Mouse (Mus musculus): ENCODE results near the gene Pex16. TPM values are rescaled to one million over a fixed set of nuclear protein-coding genes. Genes with fewer than 3 reads are reported as not detected.

Pex16 gene
- polyA plus RNA-seq, 1 experiment = 21.0 TPM

- no peaks in the 10 kb centered on the region for H3K27me3 ChIP-seq (ENCODE audit: control insufficient read depth, insufficient read depth, insufficient read length)
- TF ChIP-seq MYOD1 (IDR thresholded peaks at IDR 0.05; ENCODE audit: control insufficient read depth, insufficient read length, low read depth) = no peak
- no peak for TF ChIP-seq USF1 (IDR thresholded peaks at IDR 0.05; ENCODE audit: low read depth)
- no peak for TF ChIP-seq CEBPB (IDR thresholded peaks at IDR 0.05; ENCODE audit: low read depth)
- TF ChIP-seq MAX (IDR thresholded peaks at IDR 0.05) = no peak
- no peak for TF ChIP-seq MYOG (IDR thresholded peaks at IDR 0.05; ENCODE audit: control insufficient read depth, extremely low read depth, insufficient read length)
- no peak for TF ChIP-seq CTCF (IDR thresholded peaks at IDR 0.05; ENCODE audit: control insufficient read depth, insufficient read depth, insufficient read length)
- TF ChIP-seq FOSL1 (IDR thresholded peaks at IDR 0.05; ENCODE audit: insufficient read depth, low read length, poor library complexity, severe bottlenecking) = no peak
- no peaks in the 10 kb centered on the region for H3K79me3 ChIP-seq (ENCODE audit: low read depth)
- H3K79me2 ChIP-seq (ENCODE audit: control insufficient read depth, insufficient read depth) = no peaks in the 10 kb centered on the region
- no peak overlapping the region for H3K4me3 ChIP-seq (ENCODE audit: insufficient read depth, poor library complexity, severe bottlenecking)
- H3ac ChIP-seq (ENCODE audit: control insufficient read depth, insufficient read length, low read depth) = no peak overlapping the region
- H3K36me3 ChIP-seq (ENCODE audit: control insufficient read depth, insufficient read depth) = peaks cover 12% of the 10 kb centered on the region
Measured at GRCm38 (mm10) chr2:92360893-92361292, 13.6 kb upstream of the Pex16 start.

GRCm38 (mm10) chr2:92361795-92362194 is 12.7 kb upstream of the Pex16 start:
- no peak overlapping the region for H3K4me3 ChIP-seq (ENCODE audit: insufficient read depth, poor library complexity, severe bottlenecking)
- no peaks in the 10 kb centered on the region for H3K27me3 ChIP-seq (ENCODE audit: control insufficient read depth, insufficient read depth, insufficient read length)
- no peak overlapping the region for H3ac ChIP-seq (ENCODE audit: control insufficient read depth, insufficient read length, low read depth)
- no peaks in the 10 kb centered on the region for H3K79me2 ChIP-seq (ENCODE audit: control insufficient read depth, insufficient read depth)
- TF ChIP-seq MYOD1 (IDR thresholded peaks at IDR 0.05; ENCODE audit: control insufficient read depth, insufficient read length, low read depth) = no peak
- TF ChIP-seq USF1 (IDR thresholded peaks at IDR 0.05; ENCODE audit: low read depth) = no peak
- no peak for TF ChIP-seq CEBPB (IDR thresholded peaks at IDR 0.05; ENCODE audit: low read depth)
- TF ChIP-seq CTCF (IDR thresholded peaks at IDR 0.05; ENCODE audit: control insufficient read depth, insufficient read depth, insufficient read length) = no peak
- no peak for TF ChIP-seq MAX (IDR thresholded peaks at IDR 0.05)
- no peak for TF ChIP-seq MYOG (IDR thresholded peaks at IDR 0.05; ENCODE audit: control insufficient read depth, extremely low read depth, insufficient read length)
- no peak for TF ChIP-seq FOSL1 (IDR thresholded peaks at IDR 0.05; ENCODE audit: insufficient read depth, low read length, poor library complexity, severe bottlenecking)
- no peaks in the 10 kb centered on the region for H3K79me3 ChIP-seq (ENCODE audit: low read depth)
- H3K36me3 ChIP-seq (ENCODE audit: control insufficient read depth, insufficient read depth) = peaks cover 9% of the 10 kb centered on the region

GRCm38 (mm10) chr2:92362571-92363228 is 11.8 kb upstream of the Pex16 start:
- H3K27me3 ChIP-seq (ENCODE audit: control insufficient read depth, insufficient read depth, insufficient read length) = no peaks in the 10 kb centered on the region
- no peak for TF ChIP-seq MYOG (IDR thresholded peaks at IDR 0.05; ENCODE audit: control insufficient read depth, extremely low read depth, insufficient read length)
- no peak for TF ChIP-seq MYOD1 (IDR thresholded peaks at IDR 0.05; ENCODE audit: control insufficient read depth, insufficient read length, low read depth)
- no peak for TF ChIP-seq CTCF (IDR thresholded peaks at IDR 0.05; ENCODE audit: control insufficient read depth, insufficient read depth, insufficient read length)
- no peak for TF ChIP-seq USF1 (IDR thresholded peaks at IDR 0.05; ENCODE audit: low read depth)
- no peak for TF ChIP-seq MAX (IDR thresholded peaks at IDR 0.05)
- TF ChIP-seq CEBPB (IDR thresholded peaks at IDR 0.05; ENCODE audit: low read depth) = no peak
- no peak for TF ChIP-seq FOSL1 (IDR thresholded peaks at IDR 0.05; ENCODE audit: insufficient read depth, low read length, poor library complexity, severe bottlenecking)
- H3K36me3 ChIP-seq (ENCODE audit: control insufficient read depth, insufficient read depth) = peaks cover 5% of the 10 kb centered on the region
- no peak overlapping the region for H3ac ChIP-seq (ENCODE audit: control insufficient read depth, insufficient read length, low read depth)
- H3K79me3 ChIP-seq (ENCODE audit: low read depth) = no peaks in the 10 kb centered on the region
- no peaks in the 10 kb centered on the region for H3K79me2 ChIP-seq (ENCODE audit: control insufficient read depth, insufficient read depth)
- no peak overlapping the region for H3K4me3 ChIP-seq (ENCODE audit: insufficient read depth, poor library complexity, severe bottlenecking)

GRCm38 (mm10) chr2:92364086-92364485 is 10.4 kb upstream of the Pex16 start:
- no peaks in the 10 kb centered on the region for H3K27me3 ChIP-seq (ENCODE audit: control insufficient read depth, insufficient read depth, insufficient read length)
- no peak overlapping the region for H3ac ChIP-seq (ENCODE audit: control insufficient read depth, insufficient read length, low read depth)
- H3K4me3 ChIP-seq (ENCODE audit: insufficient read depth, poor library complexity, severe bottlenecking) = no peak overlapping the region
- no peaks in the 10 kb centered on the region for H3K79me3 ChIP-seq (ENCODE audit: low read depth)
- no peak for TF ChIP-seq MYOD1 (IDR thresholded peaks at IDR 0.05; ENCODE audit: control insufficient read depth, insufficient read length, low read depth)
- TF ChIP-seq CTCF (IDR thresholded peaks at IDR 0.05; ENCODE audit: control insufficient read depth, insufficient read depth, insufficient read length) = no peak
- TF ChIP-seq MAX (IDR thresholded peaks at IDR 0.05) = no peak
- H3K79me2 ChIP-seq (ENCODE audit: control insufficient read depth, insufficient read depth) = no peaks in the 10 kb centered on the region
- H3K36me3 ChIP-seq (ENCODE audit: control insufficient read depth, insufficient read depth) = peaks cover 5% of the 10 kb centered on the region

GRCm38 (mm10) chr2:92365568-92365967 is 8.9 kb upstream of the Pex16 start:
- H3K79me3 ChIP-seq (ENCODE audit: low read depth) = no peaks in the 10 kb centered on the region
- peaks cover 5% of the 10 kb centered on the region for H3K36me3 ChIP-seq (ENCODE audit: control insufficient read depth, insufficient read depth)
- H3ac ChIP-seq (ENCODE audit: control insufficient read depth, insufficient read length, low read depth) = no peak overlapping the region
- no peak overlapping the region for H3K4me3 ChIP-seq (ENCODE audit: insufficient read depth, poor library complexity, severe bottlenecking)
- TF ChIP-seq USF1 (IDR thresholded peaks at IDR 0.05; ENCODE audit: low read depth) = no peak
- TF ChIP-seq FOSL1 (IDR thresholded peaks at IDR 0.05; ENCODE audit: insufficient read depth, low read length, poor library complexity, severe bottlenecking) = no peak
- no peak for TF ChIP-seq MYOG (IDR thresholded peaks at IDR 0.05; ENCODE audit: control insufficient read depth, extremely low read depth, insufficient read length)
- no peak for TF ChIP-seq CTCF (IDR thresholded peaks at IDR 0.05; ENCODE audit: control insufficient read depth, insufficient read depth, insufficient read length)
- H3K27me3 ChIP-seq (ENCODE audit: control insufficient read depth, insufficient read depth, insufficient read length) = peaks cover 7% of the 10 kb centered on the region
- H3K79me2 ChIP-seq (ENCODE audit: control insufficient read depth, insufficient read depth) = no peaks in the 10 kb centered on the region

Data from C2C12 (cell line).